Mouse (Mus musculus) limb, embryonic 14.5 days (tissue): ENCODE measurements at regions not wholly inside any gene's neighbourhood (a gene's known extent, or its start where the extent isn't known, plus 50 kb on each side); places are given as distances from the start of the nearest gene placed in this dataset.

Experiments used
- ATAC-seq: fragments of 200-750 bp; cut with Nextera tagmentation; 2 replicates; pipeline ENCODE4 v1.8.0; 2017; ENCODE audit warnings: low read depth, moderate number of reproducible peaks, moderate TSS enrichment; ENCODE audit not compliant: low FRiP score
- DNase-seq: peaks from one replicate; pipeline ENCODE4 v3.0.0-alpha.2; 2015; ENCODE audit warnings: low spot score
- H3K27ac ChIP-seq: fragments of 300-500 bp; sonication (generic); replicated peaks from 2 replicates; pipeline ENCODE4 v1.5.1; 2014; ENCODE audit warnings: low read depth, mild to moderate bottlenecking, low read length, moderate library complexity, mixed read lengths
- H3K27me3 ChIP-seq: fragments of 300-500 bp; sonication (generic); 2 replicates; pipeline ENCODE4 v1.6.1; 2014; ENCODE audit warnings: low read length, mixed read lengths; ENCODE audit not compliant: control insufficient read depth, insufficient read depth
- H3K36me3 ChIP-seq: fragments of 300-500 bp; sonication (generic); 2 replicates; pipeline ENCODE4 v1.6.1; 2014; ENCODE audit warnings: mild to moderate bottlenecking, low read length, moderate library complexity, mixed read lengths; ENCODE audit not compliant: control insufficient read depth, insufficient read depth
- H3K4me1 ChIP-seq: fragments of 300-500 bp; sonication (generic); 2 replicates; pipeline ENCODE4 v1.6.1; 2014; ENCODE audit warnings: antibody characterized with exemption, low read length, mixed read lengths; ENCODE audit not compliant: control insufficient read depth, insufficient read depth
- H3K4me2 ChIP-seq: fragments of 300-500 bp; sonication (generic); replicated peaks from 2 replicates; pipeline ENCODE4 v1.6.1; 2014; ENCODE audit warnings: low read depth, mild to moderate bottlenecking, low read length, moderate library complexity; ENCODE audit not compliant: severe bottlenecking
- H3K4me3 ChIP-seq: fragments of 300-500 bp; sonication (generic); replicated peaks from 2 replicates; pipeline ENCODE4 v1.5.1; 2014; ENCODE audit warnings: low read length
- H3K9ac ChIP-seq: fragments of 300-500 bp; sonication (generic); 2 replicates; pipeline ENCODE4 v1.6.1; 2014; ENCODE audit warnings: mild to moderate bottlenecking, low read depth, low read length, moderate library complexity; ENCODE audit not compliant: severe bottlenecking
- H3K9me3 ChIP-seq: fragments of 300-500 bp; sonication (generic); 2 replicates; pipeline ENCODE4 v1.6.1; 2016; ENCODE audit warnings: low read length; ENCODE audit not compliant: control insufficient read depth
- POLR2A ChIP-seq: fragments of 200-500 bp; IDR thresholded peaks from 2 replicates; pipeline ENCODE4 v1.8.0; 2012; ENCODE audit warnings: inconsistent platforms, mild to moderate bottlenecking, moderate library complexity, borderline replicate concordance; ENCODE audit not compliant: insufficient read depth, insufficient read length; ENCODE audit errors: extremely low read depth
- WGBS: fragments of 180-500 bp; shearing (Covaris S2); extraction: QIAGEN DNeasy Blood & Tissue Kit; methylation state at CpG from one replicate; pipeline ENCODE4 v1.1.7; 2014; 5-methylcytosine and 5-hydroxymethylcytosine counted together

DNA sequence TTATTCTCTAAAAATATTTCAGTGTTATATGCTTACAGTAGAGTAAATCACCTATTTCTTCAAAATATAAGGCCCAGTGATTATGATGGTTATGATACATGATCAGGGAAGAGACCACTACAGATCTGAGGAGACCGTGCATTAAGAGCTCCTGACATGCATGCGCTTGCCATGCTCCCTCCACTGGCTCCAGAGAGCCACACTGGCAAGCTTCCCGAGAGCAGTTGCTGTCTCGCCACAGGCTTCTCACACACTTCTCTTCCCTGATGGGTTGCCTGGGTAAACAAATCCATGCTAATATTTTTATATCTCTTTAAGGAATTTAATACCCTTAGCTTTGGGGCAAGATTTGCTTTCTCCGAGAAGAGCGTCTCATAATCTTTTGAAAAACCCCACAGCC is 50.9 kb upstream of the Cntn1 start:
- no peaks in the 10 kb centered on the region for H3K9me3 ChIP-seq

More for the DNA sequence above, 50.9 kb upstream of the Cntn1 start:
- Histone ChIP-seq H3K27ac (no peak overlapping the region), H3K36me3 (no peaks in the 10 kb centered on the region), H3K9ac (no peak overlapping the region), H3K27me3 (no peaks in the 10 kb centered on the region), H3K4me2 (no peak overlapping the region), H3K4me3 (no peak overlapping the region), H3K4me1 (no peaks in the 10 kb centered on the region)
- WGBS: 75% methylated on average over 6 of the region's 6 CpGs
- ATAC-seq (no peak), DNase-seq (no peak)
- no peak for TF ChIP-seq POLR2A
